Mouse (Mus musculus) CH12.LX (cell line): ENCODE measurements around the gene Cyp2c23.

Source experiments
- CTCF ChIP-seq, 2 experiments: IDR thresholded peaks in 1 of 2; conservative IDR thresholded peaks in 1 of 2; 2 replicates each; pipeline ENCODE4 v1.5.1; 2011 to 2012; ENCODE audit warnings: low read depth in 2 of 2, low read length in 2 of 2, improper control_type of control experiment in 1 of 2, inconsistent platforms in 1 of 2, mild to moderate bottlenecking in 1 of 2, moderate library complexity in 1 of 2
- E2F4 ChIP-seq: IDR thresholded peaks from 2 replicates; pipeline ENCODE4 v1.6.1; 2011; ENCODE audit warnings: low read depth, low read length, improper control_type of control experiment; ENCODE audit not compliant: insufficient replicate concordance
- EP300 ChIP-seq: IDR thresholded peaks from 2 replicates; pipeline ENCODE4 v1.6.1; 2011; ENCODE audit warnings: low read length, improper control_type of control experiment
- GABPA ChIP-seq: IDR thresholded peaks from 2 replicates; pipeline ENCODE4 v1.6.1; 2012; ENCODE audit warnings: low read depth, low read length, improper control_type of control experiment, inconsistent platforms; ENCODE audit not compliant: insufficient replicate concordance
- JUND ChIP-seq: conservative IDR thresholded peaks from 2 replicates; pipeline ENCODE4 v1.6.1; 2011; ENCODE audit warnings: low read depth, low read length, improper control_type of control experiment
- NELFE ChIP-seq: IDR thresholded peaks from 2 replicates; pipeline ENCODE4 v1.6.1; 2011; ENCODE audit warnings: low read depth, low read length, improper control_type of control experiment
- POLR2A ChIP-seq: IDR thresholded peaks from 2 replicates; pipeline ENCODE4 v1.6.1; 2011; ENCODE audit warnings: low read depth, mild to moderate bottlenecking, improper control_type of control experiment, low read length
- POLR2AphosphoS2 ChIP-seq: IDR thresholded peaks from 2 replicates; pipeline ENCODE4 v1.6.1; 2011; ENCODE audit warnings: low read depth, low read length, improper control_type of control experiment
- SMC3 ChIP-seq: IDR thresholded peaks from 2 replicates; pipeline ENCODE4 v1.6.1; 2011; ENCODE audit warnings: low read depth, low read length, improper control_type of control experiment
- TCF12 ChIP-seq: IDR thresholded peaks from 2 replicates; pipeline ENCODE4 v1.6.1; 2014; ENCODE audit warnings: low read depth, mild to moderate bottlenecking, inconsistent platforms, low read length, improper control_type of control experiment
- ZC3H11A ChIP-seq: IDR thresholded peaks from 2 replicates; pipeline ENCODE4 v1.6.1; 2012; ENCODE audit warnings: low read depth, mild to moderate bottlenecking, inconsistent platforms, low read length, improper control_type of control experiment
- ZNF384 ChIP-seq: IDR thresholded peaks from 2 replicates; pipeline ENCODE4 v1.6.1; 2012; ENCODE audit warnings: low read depth, low read length, improper control_type of control experiment, inconsistent platforms

GRCm38 (mm10) chr19:44005025-44005424, 24.0 kb downstream of the Cyp2c23 start:
- TF ChIP-seq CTCF (conservative IDR thresholded peaks at IDR 0.05 in 1 of 2, IDR thresholded peaks at IDR 0.05 in 1 of 2; ENCODE audit: low read depth in 2 of 2, low read length in 2 of 2), result no peak
- no peak for TF ChIP-seq ZC3H11A
- TF ChIP-seq TCF12, result no peak
- no peak for TF ChIP-seq SMC3
- TF ChIP-seq NELFE, result no peak
- TF ChIP-seq GABPA, result no peak
- no peak for TF ChIP-seq POLR2AphosphoS2
- TF ChIP-seq EP300, result no peak
- no peak for TF ChIP-seq ZNF384
- no peak for TF ChIP-seq JUND
- TF ChIP-seq POLR2A, result no peak
- no peak for TF ChIP-seq E2F4
